Mouse (Mus musculus) left cerebral cortex, adult 8-10 months (tissue): ENCODE measurements around the gene Padi2. TPM values are rescaled to one million over a fixed set of nuclear protein-coding genes. Genes with fewer than 3 reads are reported as not detected.

Experiments used
- DNase-seq, 2 experiments: peaks; one replicate each; pipeline ENCODE4 v3.0.0; 2022; ENCODE audit warnings: low spot score in 2 of 2
- total RNA-seq, 4 experiments: library from RNA; stranded (reverse); gene quantifications; 2 replicates each; pipeline ENCODE4 v1.2.4; 2022

Gene Padi2
- total RNA-seq, 4 experiments from 2014 or later: 18.8 to 23.9 (median 23.5) TPM

DNA sequence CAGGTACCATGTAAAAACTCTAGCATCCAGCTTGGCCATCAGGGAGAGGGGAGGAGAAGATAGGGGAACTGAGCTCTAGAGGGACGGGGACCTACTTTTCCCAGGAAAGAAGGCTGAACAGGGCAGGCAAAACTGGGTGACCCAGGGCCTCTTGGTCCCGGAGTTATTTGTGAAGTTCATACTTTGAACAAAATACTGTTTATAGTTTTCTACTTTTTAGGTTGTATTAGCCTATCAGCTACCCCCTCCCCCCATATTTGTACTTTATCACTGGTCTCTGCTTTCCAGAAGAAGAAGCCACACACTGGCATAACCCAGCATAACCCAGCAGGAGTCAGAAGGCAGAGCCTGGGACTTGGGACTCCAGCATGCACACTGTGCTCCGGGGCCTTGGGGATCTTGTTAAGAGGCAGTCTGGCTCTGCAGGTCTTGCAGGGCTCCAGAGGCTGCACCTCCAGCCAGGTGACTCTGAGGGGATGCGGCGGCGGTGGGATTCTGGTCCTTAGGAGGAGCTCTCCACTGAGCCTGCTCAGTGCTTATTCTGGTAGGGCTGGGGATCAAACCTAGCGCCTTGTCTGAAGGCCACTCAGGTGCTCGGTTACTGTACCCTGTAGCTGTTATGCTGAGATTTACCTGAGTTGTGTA lies 25.0 kb upstream of the Padi2 start:
- DNase-seq: no peak

DNA sequence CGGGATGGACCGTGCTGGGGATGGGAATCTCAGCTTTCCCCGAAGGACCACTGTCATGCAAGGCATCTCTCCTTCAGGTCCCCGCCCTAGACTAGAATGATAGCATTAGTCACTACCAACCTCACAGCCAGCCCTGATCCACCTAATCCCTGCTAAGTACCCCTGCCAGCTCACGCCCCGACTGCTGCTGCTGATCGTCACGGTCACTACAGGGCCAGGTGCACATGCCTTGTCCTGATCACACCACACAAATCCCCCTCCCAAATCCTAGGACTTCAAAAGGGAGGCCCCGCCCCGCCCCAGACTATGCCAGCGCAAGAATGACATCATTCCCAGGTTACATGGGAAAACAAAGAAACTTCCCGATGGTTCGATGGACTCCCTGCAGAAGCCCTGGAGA lies 24.4 kb upstream of the Padi2 start:
- no peak for DNase-seq

DNA sequence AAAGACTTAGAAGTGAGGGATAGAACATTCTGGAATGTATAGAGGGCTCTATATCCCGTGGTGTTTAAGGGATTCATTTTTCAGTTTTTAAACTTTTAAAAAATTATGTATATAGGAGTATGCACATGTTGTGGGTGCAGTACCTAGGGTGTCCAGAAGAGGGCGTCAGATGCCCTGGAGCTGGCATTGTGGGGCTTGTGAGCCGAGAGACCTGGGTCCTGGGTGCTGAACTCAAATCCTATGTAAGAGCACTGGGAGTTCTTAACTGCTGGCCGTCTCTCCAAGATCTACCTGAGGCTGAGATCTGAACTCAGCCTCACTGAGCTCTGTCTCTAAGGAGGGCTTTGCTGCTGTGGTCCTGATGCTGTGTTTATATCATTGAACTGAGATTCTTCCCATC lies 23.8 kb upstream of the Padi2 start:
- no peak for DNase-seq

DNA sequence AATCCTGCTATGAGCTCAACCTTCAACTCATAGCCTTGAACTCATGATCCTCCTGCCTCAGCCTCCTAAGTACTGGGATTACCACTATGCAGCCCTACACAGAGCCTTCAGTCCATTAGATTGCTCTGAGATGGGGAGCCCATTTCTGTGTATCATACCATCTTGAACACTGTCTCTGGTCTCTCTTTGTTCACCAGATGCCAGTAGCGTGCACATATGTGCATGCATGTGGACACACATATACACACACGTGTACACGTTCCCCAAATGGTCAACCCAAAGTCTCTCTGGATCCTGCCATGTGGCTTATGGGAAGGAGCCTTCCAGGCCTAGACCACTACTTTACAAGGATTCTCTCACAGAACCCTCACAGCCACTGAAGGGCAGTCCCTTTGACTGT lies 23.2 kb upstream of the Padi2 start:
- DNase-seq: no peak

DNA sequence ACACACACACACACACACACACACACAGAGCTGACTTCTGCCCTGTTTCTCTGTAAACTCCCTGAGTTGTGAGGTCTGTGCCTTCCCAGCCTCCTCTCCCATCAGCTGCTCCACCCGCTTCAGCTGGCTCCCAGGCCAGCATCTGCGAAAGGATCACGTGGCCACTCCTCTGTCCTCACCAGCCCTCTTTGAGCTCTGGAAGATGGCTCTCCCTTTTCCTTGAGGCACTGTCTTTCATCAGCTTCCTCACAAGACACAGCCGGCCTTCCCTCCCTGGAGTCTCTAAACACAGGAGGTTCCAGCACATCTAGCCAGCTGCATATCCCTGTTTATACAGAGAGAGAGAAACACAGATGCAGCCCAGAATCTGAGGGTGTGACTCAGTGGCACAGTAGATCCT lies 22.3 kb upstream of the Padi2 start:
- DNase-seq: no peak

DNA sequence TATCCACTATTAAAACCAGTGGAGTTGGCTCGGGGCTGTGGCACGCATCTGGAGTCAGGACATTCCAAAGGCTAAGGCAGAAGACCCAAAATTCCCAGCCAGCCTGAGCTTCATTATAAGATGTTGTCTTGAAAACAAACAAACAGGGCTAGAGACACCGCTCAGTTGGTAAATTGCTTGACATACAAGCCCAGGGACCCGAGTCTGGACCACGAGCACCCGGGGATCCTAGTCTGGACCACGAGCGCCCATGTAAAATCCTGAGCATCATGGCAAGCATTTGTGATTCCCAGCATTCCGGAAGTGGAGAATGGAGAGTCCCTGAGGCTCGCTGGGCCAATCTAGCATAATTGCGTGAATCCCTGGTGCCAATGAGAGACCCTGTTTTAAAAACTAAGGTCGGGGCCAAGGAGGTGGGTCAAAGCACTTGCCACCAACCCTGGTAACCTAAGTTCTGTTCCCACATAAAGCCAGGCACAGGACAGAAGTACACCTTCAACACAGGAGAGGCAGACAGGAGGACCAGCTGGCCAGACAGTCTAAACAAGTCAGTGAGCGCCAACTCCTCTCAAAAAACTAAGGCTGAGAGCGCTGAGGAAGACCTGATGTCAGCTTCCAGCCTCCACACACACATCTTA lies 14.5 kb upstream of the Padi2 start:
- no peak for DNase-seq

DNA sequence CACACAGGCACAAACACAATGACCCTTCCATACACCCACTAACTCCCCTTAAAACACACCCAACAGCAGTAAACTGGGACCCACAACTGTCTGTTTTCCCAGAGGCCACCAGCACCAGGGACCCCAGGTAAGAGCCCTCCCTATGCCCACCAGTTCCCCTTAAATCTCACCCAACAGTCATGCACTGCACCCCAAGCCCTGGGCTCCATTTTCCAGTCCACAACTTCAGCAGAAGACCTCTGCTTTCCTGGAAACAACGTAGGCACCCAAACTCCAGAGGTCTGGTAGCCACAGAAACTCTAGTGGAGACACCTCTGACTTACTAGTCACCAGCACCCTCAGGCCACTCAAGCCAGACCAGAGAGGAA lies 14.0 kb upstream of the Padi2 start:
- no peak for DNase-seq

DNA sequence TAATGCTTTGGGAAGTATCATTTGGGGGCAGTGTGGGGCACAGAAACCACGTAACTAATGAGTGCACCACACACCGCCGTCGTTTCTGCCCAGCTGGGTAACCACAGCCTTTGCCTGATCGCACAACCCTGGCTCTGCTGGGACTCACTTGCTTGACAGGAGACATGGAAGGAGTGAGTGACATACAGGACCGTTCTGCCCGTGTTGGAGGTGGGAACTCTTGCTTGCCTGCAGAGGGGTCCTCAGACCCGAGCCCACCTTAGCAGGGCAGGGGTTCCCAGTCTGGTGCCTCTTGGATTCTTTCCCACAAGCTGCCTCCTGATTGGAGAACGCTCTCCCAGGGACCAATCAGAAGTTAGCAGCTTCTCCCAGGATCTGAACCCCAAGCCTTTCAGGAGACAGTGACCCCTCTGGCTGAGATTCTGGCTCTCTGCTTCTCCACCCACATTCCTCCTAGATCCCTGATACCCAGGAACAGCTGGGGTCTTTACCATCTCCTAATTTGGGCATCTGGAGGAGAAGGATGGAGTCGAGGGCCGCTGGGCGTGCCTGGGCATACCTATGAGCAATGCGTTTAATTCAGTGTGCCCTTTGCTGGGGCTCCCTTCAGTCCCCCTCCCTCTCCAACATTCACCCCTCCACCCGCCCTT lies 1.2 kb upstream of the Padi2 start:
- DNase-seq: no peak

DNA sequence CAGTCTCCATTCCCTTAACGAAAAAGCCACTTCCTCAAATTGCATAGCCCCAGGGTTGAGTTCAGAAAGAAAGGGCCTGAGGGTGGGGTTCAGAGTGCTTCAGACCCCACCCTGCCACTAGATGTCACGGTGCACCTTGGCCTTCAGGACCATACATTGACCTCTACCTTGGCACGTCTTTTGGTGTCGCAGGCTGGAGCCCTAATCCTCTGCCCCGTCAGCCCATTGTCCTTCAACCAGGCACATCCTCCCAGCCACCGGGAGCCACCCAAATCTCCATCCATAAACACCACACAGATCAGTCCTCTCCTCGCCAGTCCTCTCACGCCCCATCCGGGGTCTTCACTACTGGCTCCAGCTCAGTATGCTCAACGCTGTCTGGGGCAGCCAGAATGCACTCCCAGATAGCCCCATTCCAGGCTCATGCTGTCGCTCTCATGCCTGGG lies 695 bp upstream of the Padi2 start:
- DNase-seq: no peak

DNA sequence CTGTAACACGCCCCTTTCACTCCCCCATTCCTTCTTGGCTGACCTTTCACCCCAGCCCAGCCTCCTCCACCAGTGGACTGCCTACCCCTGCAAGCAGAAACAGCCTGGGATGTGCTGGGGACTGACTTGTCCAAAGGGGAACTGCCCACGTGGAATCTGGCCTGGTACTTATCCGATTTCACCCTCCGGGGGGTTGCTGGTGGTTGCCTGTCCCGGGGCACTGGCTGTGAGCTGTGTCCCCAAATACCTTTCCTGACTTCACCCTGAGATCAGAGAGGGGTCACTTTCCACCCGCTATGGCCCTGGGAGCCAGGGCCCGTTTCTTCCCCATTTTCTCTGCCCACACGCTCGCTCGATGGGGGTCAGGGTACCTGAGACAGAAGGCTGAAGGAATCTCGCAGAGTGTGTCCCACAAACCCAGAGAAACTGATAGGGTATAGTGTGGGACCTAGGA lies 710 bp downstream of the Padi2 start:
- DNase-seq: no peak

DNA sequence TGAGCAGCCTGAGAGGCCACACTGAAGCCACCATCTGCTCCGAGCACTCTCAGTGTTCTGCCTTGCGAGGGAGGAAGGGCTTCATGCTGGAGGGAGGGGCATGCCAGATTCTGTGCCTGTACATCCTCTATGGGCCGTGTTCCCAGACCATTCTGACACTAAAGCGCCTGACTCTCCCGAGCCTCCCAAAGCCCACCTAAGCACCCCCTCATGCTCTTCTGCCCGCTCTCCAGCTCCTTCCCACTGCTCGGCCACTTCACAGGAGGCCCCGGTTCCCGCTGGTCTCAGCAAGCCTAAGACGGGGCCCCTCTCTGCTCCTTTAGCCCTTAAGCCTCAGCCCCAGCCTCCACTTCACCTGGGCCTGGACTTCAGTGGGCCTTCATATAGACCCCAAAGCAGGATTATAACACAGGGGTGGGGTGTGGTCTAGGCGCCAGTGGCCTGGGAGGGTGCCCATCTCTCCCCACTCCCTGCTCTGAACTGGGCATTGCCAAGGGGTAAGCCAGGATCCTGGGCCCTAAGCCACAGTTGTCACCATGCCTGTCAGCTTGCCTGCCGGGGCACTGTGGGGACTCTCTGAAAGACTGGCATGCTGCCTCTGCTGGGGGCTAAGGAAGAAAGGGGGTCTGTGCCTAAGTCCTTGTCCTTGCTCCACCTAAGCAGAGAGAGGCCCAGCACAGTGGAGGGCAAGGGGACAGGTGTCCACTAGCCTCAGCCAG lies 1.3 kb downstream of the Padi2 start:
- no peak for DNase-seq

DNA sequence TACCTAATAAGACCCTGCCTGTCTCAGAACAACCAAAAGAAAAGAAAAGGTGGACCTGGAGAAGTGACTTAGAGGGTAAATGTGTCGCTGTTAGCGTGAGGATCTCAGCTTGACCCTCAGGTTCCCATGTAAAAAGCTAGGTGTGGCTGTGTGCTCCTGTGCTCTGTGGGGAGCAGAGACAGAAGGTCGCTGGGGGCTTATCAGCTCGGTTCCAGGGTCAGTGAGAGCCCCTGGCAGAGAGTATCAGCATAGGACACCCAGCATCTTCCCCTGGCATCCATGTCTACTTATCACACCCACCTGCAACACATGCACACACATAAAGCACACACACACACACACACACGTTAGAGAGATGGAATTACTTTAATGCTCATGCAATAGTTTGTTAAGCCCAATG lies 2.5 kb downstream of the Padi2 start:
- no peak for DNase-seq

DNA sequence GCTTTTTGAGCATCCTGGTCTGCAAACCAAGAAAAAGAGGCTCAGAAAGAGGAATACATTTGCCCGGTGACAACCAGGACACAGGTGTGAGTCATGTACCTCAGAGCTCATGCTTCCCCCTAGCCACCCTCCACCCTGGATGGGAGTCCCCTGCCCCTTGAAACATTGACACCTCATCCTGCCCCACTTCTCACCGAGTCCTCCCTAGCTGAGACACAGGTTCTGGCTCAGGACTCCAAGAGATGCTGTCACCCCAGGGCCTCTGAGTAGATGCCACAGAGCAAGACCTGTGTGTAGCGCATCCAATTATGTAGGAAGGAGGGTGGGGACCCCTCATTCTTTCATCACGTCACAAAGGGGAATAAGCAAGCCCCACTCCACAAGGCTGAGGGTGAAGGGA lies 3.4 kb downstream of the Padi2 start:
- DNase-seq: no peak

DNA sequence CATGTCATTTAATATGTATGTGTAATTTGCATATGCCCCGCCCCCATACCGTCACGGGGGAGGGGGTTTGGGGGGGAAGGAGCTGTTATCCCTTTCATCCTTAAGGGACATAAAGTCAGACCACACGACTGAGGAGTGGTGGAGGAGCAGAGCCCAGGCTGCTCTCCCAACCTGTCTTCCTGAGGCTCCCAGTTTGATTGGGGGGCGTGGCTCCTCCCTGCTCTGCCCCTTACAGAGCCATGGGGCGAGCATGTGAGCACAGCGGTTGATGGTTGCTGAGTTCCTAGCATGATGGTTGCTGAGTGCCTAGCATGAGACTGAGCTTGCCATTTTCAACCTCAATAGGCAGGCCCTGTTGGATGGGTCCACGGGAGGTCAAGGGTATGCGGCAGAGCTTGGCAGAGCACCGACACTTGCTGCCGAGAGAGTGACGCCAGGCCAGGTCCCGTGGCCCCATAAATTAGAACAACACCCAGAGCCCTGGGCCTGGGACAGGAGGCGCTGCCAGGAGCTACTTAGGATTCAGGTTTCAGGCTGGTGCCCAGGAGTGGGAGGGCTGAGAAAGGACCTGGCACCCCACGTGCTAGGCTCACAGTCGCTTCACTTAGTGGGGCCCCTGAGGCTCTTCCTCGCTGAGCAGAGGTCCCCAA lies 4.6 kb downstream of the Padi2 start:
- no peak for DNase-seq

DNA sequence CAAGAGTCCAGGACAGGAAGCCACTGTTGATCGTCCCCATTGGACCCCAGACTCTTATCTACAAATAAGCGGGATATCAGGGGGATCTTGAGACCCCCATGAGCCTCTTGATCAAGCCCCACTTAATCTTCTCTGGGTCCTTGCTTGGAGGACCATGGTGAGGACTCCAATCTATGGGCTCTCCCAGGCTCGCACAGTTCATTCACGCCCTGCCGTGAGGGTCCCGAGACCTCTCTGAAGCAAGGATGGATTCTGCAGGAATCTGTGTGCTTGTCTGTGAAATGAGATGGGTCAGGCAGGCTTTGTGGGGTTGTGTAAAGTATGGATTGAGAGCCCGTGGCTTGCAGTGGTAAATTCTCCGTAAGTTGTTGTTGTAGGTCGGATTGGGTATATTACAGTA lies 5.3 kb downstream of the Padi2 start:
- no peak for DNase-seq

DNA sequence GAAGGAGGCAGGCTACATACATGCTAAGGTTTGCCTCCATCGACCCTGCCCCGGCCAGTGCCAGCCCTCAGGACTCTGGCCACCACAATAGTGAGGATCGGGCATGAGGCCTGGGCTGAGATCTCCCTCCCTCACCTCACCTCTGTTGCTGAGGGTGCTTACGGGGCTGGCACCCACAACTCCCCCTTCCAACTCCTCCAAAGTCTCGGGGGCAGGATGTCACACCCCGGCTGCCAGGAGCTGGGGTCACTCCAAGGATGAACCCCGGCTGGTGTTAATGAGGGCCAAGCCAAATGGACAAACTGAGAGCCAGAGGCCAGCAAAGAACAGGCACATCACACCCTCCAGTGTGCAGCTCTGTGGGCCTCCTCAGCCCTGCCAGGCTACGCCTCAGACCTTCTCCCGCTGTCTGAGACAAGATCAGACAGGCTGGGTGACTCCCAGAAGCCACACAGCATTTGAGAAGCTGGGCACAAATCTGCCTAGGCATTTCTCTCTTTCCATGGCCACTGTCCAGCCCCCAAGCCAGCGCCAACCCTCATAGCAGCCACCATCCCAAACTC lies 6.2 kb downstream of the Padi2 start:
- no peak for DNase-seq

DNA sequence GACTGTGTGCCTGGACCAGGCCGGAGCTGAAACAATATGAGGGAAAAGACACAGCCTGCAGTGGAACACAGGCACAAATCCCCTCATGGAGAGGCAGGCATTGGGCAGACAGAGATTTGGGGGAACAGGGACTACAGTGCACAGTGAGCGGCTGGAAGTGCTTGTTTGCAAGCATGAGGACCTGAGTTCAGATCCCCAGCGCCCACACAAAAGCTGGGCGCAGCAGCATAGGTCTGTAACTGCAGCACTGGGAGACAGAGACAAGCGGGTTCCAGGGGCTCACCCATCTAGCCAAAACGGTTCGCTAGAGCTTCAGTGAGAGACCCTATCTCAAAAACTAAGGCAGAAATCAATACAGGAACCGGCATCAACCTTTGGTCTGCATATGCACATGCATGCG lies 7.4 kb downstream of the Padi2 start:
- DNase-seq: no peak

DNA sequence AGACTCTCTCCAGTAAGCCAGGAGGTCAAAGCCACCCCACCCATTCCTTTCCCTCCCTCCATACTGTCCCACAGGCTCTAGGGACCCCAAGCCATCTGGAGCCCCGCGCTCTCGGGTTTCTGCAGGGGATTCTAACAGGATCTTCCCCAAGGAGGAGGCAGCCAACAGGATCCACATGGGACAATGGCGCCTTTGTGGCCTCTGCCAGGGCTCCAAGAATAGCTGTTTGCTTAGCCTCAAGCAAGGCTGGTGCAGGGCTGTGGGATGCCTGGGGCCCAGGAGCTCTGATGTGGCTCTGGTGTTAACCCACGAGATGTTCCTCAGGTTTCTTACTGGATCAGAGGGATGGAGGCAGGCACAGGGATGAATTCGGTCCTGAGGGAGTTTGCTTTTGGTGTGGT lies 8.6 kb downstream of the Padi2 start:
- DNase-seq: no peak

DNA sequence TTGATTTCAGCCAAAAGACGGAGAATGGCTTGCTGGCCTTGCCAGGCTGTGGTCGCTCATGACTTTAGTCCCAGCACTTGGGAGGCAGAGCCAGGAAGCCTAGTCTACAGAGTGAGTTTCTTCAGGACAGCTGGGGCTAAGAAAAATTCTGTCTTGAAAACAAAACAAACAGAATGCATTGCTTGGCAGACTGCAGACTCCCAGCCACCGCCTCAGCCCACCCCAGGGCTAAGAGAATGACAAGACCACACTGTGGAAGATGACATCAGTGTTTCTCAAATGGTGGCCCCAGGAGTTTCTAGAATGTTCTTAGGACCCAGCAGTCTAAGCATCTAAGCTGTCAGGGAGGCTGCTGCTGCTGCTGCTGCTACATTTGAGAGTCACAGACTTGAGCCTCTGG lies 9.1 kb downstream of the Padi2 start:
- DNase-seq: no peak

DNA sequence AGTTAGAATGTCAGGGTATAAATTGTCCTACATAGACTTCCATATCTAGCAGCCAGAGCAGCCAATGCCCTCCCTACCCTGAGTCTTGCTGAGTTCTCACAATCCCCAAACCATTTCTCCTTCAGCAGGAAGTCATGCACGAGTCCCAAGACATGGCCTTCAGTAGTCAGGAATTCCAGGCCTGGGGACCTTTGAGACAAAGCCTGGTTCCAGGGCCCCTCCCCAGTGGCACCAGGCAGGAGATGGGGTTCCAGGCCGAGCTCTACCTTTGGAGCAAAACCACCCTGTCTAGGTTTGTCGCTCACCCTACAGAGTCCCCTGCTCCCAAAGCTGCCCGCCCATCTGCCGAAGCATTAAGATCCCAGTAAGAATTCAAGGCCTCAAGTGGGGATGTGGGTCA lies 10.2 kb downstream of the Padi2 start:
- DNase-seq: no peak

DNA sequence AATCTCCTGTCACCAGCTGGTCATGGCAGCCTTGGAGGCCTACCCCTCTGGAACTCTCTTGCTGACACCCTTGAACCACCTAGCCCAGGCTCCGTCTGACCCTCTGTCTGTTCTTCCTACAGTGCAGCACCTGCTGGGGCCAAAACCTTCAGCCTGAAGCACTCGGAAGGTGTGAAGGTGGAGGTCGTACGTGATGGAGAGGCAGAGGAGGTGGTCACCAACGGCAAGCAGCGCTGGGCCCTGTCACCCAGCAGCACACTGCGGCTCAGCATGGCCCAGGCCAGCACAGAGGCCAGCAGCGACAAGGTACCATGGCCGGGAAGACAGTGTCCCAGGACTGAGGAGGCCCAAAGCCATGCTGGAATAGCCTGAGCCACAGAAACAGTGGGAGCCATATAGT lies 11.3 kb downstream of the Padi2 start:
- no peak for DNase-seq
